Mouse (Mus musculus) heart, adult 2 months (tissue): ENCODE measurements around the gene Amfr. TPM values are rescaled to one million over a fixed set of nuclear protein-coding genes. Genes with fewer than 3 reads are reported as not detected.

Source experiments
- DNase-seq, 2 experiments: peaks; one replicate each; pipeline ENCODE4 v3.0.0; 2021
- H3K27ac ChIP-seq: fragments of 200-600 bp; 2 replicates; pipeline ENCODE4 v1.8.1; 2022
- H3K27me3 ChIP-seq: fragments of 200-500 bp; 2 replicates; pipeline ENCODE4 v1.6.1; 2012; ENCODE audit warnings: mild to moderate bottlenecking, low read length, inconsistent platforms, mixed read lengths; ENCODE audit not compliant: control insufficient read depth, insufficient read depth
- H3K36me3 ChIP-seq: fragments of 200-500 bp; 2 replicates; pipeline ENCODE4 v1.6.1; 2012; ENCODE audit warnings: low read length, inconsistent platforms; ENCODE audit not compliant: control insufficient read depth, insufficient read depth
- H3K4me1 ChIP-seq: fragments of 200-500 bp; 2 replicates; pipeline ENCODE4 v1.6.1; 2011; ENCODE audit warnings: low read length; ENCODE audit not compliant: control insufficient read depth, insufficient read depth
- H3K4me3 ChIP-seq: fragments of 200-600 bp; 2 replicates; pipeline ENCODE4 v1.8.1; 2022
- H3K79me2 ChIP-seq: fragments of 200-500 bp; replicated peaks from 2 replicates; pipeline ENCODE4 v1.6.1; 2012; ENCODE audit warnings: mild to moderate bottlenecking, inconsistent platforms, low read length, moderate library complexity, mixed read lengths; ENCODE audit not compliant: control insufficient read depth, insufficient read depth
- H3K9ac ChIP-seq: fragments of 200-500 bp; 2 replicates; pipeline ENCODE4 v1.6.1; 2012; ENCODE audit warnings: low read depth, mild to moderate bottlenecking, control low read depth, inconsistent platforms, low read length, mixed read lengths
- CTCF ChIP-seq: fragments of 200-600 bp; IDR thresholded peaks from 2 replicates; pipeline ENCODE4 v1.8.1; 2022; ENCODE audit warnings: antibody characterized with exemption, mild to moderate bottlenecking, moderate library complexity
- EP300 ChIP-seq: fragments of 200-500 bp; IDR thresholded peaks from 2 replicates; pipeline ENCODE4 v1.6.1; 2011; ENCODE audit warnings: low read depth, low read length, control low read depth; ENCODE audit not compliant: insufficient read depth
- POLR2A ChIP-seq: fragments of 200-500 bp; IDR thresholded peaks from 2 replicates; pipeline ENCODE4 v1.6.1; 2011; ENCODE audit warnings: mild to moderate bottlenecking, low read depth, low read length, control low read depth; ENCODE audit not compliant: insufficient read depth
- WGBS: fragments of 180-500 bp; shearing (Covaris S2); methylation state at CpG from one replicate; pipeline ENCODE4 v1.1.7; 2018; 5-methylcytosine and 5-hydroxymethylcytosine counted together
- intact Hi-C: fragments of 180-260 bp; cut with DNase I; formaldehyde crosslinking; loops from one replicate; pipeline ENCODE4 v1.15.1; 2025
- polyA plus RNA-seq: library from polyadenylated mRNA; depleted of rRNA; stranded (reverse); fragments of >200 nt; gene quantifications from 2 replicates; pipeline ENCODE4 v1.2.3, GENCODE M21; 2012
- total RNA-seq, 2 experiments: library from RNA; stranded (reverse); gene quantifications; 2 replicates each; pipeline ENCODE4 v1.2.3; 2021

The Amfr gene
- total and polyA plus RNA-seq, 3 experiments = 115 to 140 (median 127) TPM

DNA sequence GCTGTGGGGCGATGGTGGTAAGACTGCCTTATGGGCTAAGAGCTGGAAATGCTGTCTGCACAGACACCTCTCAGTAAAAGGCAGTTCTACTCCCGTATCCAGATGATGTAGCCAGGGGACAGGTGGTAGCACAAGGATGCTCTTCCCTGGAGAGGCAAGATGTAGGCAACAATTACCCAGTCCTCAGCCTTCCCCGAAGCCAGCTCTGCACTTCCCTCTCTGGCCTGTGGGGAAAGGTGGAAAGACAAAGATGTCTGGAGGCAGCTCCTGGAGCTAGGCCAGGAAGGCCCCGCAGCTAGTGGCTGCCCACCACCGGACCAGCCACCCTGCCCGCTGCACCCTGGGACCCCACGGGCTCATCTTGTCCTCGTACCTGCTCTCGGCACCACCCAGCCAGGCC, 60.1 kb downstream of the Amfr start:
- Histone ChIP-seq H3K27ac (no peak overlapping the region), H3K36me3 (no peaks in the 10 kb centered on the region), H3K27me3 (no peaks in the 10 kb centered on the region), H3K79me2 (no peaks in the 10 kb centered on the region), H3K4me3 (no peak overlapping the region), H3K9ac (no peak overlapping the region), H3K4me1 (no peaks in the 10 kb centered on the region)
- 87% methylated on average over 9 of the region's 9 CpGs for WGBS
- TF ChIP-seq CTCF = no peak
- no peak for TF ChIP-seq POLR2A
- no peak for TF ChIP-seq EP300
- intact Hi-C loops = no loop called here
- DNase-seq = no peak

GRCm38 (mm10) chr8:93950133-93950532, 62.5 kb downstream of the Amfr start:
- H3K4me3 ChIP-seq = no peak overlapping the region
- intact Hi-C loops = no loop called here
- H3K79me2 ChIP-seq = no peaks in the 10 kb centered on the region
- no peak overlapping the region for H3K27ac ChIP-seq
- no peaks in the 10 kb centered on the region for H3K4me1 ChIP-seq
- H3K9ac ChIP-seq = no peak overlapping the region
- H3K36me3 ChIP-seq = no peaks in the 10 kb centered on the region
- H3K27me3 ChIP-seq = no peaks in the 10 kb centered on the region
- no peak for DNase-seq
- TF ChIP-seq EP300 = no peak
- TF ChIP-seq POLR2A = no peak
- no peak for TF ChIP-seq CTCF
- whole genome bisulfite sequencing = 74% methylated on average over 14 of the region's 14 CpGs

GRCm38 (mm10) chr8:93946397-93946796, 66.2 kb downstream of the Amfr start:
- Histone ChIP-seq H3K4me1 (peaks cover 3% of the 10 kb centered on the region), H3K27ac (no peak overlapping the region), H3K27me3 (no peaks in the 10 kb centered on the region), H3K4me3 (no peak overlapping the region), H3K36me3 (no peaks in the 10 kb centered on the region), H3K9ac (no peak overlapping the region), H3K79me2 (no peaks in the 10 kb centered on the region)
- 100% methylated on average over 1 of the region's 1 CpGs for WGBS
- intact Hi-C loops = no loop called here
- TF ChIP-seq CTCF (no peak), POLR2A (no peak), EP300 (no peak)
- no peak for DNase-seq

- Histone ChIP-seq H3K9ac (no peak overlapping the region), H3K4me1 (peaks cover 9% of the 10 kb centered on the region), H3K27me3 (no peaks in the 10 kb centered on the region), H3K79me2 (no peaks in the 10 kb centered on the region), H3K27ac (no peak overlapping the region), H3K4me3 (no peak overlapping the region), H3K36me3 (no peaks in the 10 kb centered on the region)
- DNase-seq = no peak
- intact Hi-C loops = no loop called here
- TF ChIP-seq EP300 (no peak), POLR2A (no peak), CTCF (no peak)
- WGBS = 63% methylated on average over 4 of the region's 4 CpGs
Measured at GRCm38 (mm10) chr8:93945781-93946180, 66.9 kb downstream of the Amfr start.

DNA sequence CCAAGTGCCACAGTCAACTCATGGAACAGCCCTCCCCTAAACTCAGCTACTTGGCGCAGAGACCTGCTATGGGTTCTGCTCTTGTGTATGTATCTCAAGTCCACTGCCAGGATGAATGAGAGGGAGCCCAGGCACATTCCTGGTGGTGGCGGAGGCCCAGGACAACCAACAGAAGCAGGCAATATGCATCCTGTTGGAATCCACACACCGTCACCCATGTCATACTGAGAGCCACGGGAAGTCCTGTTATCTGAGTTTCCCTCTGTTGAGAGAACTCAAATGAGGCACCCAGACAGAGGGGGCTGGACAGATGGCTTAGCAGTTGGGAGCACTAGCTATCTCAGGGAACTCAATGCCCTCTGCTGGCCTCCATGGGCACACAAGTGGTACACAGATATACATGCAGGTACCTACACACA, 71.0 kb downstream of the Amfr start:
- Histone ChIP-seq H3K36me3 (no peaks in the 10 kb centered on the region), H3K27ac (no peak overlapping the region), H3K9ac (no peak overlapping the region), H3K27me3 (no peaks in the 10 kb centered on the region), H3K4me1 (peaks cover 9% of the 10 kb centered on the region), H3K79me2 (no peaks in the 10 kb centered on the region), H3K4me3 (no peak overlapping the region)
- TF ChIP-seq POLR2A (no peak), CTCF (peak; percentile 43), EP300 (no peak)
- WGBS = 35% methylated on average over 4 of the region's 4 CpGs
- intact Hi-C loops = no loop called here
- DNase-seq = no peak

DNA sequence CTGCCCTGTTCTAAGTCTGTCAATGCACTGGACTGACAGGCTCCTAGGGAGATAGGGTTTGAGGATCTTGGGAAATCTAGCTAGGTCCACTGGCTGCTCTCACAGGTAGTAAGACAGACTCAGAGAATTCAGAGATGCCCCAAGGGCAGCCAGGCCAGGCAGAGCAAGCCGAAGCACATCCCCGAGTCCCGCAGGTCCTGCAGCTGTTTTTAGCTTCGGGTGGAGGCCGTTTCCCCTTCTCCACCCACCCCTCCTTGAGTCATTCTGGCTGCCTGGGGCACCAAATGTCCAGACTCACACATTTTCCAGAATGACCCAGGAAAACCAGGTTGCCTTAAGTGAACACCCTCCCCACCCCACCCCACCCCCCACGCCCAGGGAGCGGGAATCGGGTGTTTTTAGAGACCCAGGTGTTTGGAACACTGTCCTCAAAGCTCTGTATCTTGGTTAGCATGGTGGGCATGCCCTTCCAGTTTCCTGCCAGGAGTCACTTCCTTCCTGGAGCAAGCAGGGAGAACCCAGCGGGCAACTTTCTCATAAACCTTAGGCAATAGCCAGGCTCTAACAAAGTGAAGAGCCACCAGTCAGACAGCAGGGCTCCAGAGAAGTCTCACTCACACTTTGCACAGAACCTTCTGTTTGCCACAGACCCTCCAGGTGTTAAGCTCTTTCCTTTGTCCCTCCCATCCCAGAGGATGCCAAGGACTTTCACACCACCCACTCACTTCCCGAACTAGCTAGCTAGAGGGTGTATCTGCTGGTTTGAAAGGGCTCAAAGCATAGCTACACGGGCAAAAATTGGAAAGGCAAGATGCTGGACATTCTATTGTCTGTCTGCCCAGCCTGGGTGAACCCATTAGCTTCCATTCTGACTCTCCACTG, 71.9 kb downstream of the Amfr start:
- WGBS = 29% methylated on average over 11 of the region's 11 CpGs
- DNase-seq = no peak
- no peak overlapping the region for H3K27ac ChIP-seq
- H3K4me1 ChIP-seq = peaks cover 9% of the 10 kb centered on the region
- no peak for TF ChIP-seq CTCF
- no peak for TF ChIP-seq EP300
- TF ChIP-seq POLR2A = no peak
- intact Hi-C loops = no loop called here
- H3K4me3 ChIP-seq = no peak overlapping the region
- no peaks in the 10 kb centered on the region for H3K36me3 ChIP-seq
- no peak overlapping the region for H3K9ac ChIP-seq
- H3K27me3 ChIP-seq = no peaks in the 10 kb centered on the region
- no peaks in the 10 kb centered on the region for H3K79me2 ChIP-seq
